Mouse (Mus musculus) testis, postnatal 14 days (tissue): ENCODE data around the gene Mta3.

Experiments used
- DNase-seq: peaks from one replicate; pipeline ENCODE4 v3.0.0; 2021; ENCODE audit warnings: low spot score

Mta3 gene

DNA sequence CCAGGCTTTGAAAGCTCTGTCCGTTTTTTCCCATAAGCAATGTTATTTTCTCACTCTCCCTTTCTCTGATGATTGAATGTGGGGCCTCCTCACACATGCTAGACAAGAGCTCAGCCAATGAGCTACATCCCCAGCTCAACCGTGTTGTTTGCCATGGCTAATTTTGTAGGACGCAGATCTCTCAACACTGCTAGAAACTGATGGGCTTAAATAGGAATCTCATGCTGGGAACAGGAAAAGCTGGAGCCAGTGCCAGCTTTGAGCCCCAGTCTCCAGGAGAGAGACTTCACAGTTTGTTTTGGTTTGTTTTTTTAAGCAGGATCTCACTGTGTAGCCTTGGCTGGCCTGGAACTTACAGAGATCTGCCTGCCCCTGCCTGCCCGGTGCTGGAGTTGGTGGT, 53.6 kb downstream of the Mta3 start:
- no peak for DNase-seq

DNA sequence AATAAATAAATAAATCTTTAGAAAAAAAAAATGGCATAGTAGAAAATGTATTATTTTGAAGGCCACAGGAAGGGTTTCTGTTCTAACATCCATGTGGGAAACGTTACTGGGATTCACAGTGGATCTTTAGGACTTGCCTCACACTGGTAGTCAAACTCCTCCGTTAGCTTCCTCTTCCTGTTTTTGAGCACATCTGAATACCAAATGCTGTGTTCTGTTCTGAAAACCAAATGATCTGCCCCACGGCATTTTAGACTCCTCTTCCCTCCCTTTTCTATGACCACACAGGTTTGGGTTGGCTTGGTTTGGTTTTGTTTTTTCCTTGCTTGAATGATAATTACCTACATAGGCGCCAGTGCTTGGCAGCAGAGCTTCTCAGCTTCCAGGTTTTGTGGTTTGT, 58.6 kb downstream of the Mta3 start:
- DNase-seq, result no peak

DNA sequence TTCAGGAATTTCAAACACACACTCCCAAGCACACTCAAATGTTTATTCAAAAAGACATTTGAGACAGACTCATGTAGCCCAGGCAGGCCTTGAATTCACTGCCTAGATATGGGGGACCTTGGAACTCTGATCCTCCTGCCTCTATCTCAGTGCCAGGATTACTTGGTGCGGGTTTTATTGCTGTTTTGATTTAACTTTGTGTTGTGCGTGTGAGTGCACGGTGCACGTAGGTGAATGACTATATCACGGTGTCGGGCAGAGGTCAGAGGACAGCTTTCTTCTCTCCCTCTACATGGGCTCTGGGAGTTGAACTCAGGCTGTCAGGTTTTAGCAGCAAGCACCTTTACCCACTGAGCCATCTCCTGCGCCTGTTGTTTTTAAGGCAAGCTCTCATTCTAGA, 61.1 kb downstream of the Mta3 start:
- DNase-seq, result no peak

DNA sequence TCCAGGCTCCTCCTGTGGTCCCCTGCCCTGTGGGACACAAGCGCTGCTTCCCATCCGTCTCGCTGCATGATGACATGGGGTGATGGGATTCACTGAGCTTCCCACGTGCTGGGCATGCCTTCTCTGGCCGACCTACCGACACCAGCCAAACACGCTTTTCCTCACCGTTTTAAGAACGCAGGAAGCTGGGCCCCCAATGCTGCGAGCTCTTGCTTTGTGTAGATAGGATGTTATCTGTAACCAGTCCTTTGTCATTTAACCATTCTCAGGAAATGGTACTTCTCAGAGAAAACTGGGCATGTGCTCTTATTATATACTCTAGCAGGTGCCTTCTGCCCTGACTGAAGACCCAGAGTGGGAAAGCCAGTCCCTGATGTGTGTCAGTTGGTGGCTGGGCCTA, 62.3 kb downstream of the Mta3 start:
- no peak for DNase-seq

DNA sequence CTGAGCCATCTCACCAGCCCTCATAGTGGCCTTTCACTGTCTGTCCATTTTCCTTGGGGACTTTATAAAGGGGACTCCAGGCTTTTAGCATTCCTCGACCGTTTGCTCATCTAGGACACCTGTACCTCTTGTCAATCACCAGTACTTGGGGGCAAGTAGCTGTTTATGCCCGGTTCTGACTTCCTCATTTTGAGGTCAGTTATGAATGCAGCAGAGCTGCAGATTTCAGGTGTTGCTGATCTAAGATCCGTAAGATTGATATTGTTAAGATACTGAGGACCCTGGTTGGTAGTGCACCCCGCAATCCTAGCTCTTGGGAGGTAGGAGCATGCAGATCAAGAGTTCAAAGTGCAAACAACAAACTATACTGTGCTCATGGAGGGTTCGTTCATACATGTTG, 64.4 kb downstream of the Mta3 start:
- DNase-seq, result no peak

DNA sequence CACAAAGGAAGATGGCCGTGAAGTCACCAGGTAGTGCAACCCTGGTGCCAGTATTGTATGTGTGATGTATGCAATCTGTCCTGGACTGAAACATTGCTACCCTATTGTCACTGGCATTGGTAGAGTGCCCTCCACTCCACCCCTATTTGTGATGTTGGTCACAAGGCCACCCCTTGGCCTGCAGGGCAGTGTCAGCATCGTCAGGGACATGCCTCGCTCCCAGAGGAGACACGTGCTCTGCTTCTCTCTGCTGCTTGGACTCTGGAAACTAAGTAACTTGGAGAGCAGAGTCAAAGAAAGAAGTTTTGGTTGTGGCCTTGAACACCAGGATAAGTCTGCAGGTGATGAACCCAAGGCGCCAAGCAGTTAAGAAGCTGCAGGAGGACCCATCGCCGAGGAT, 65.0 kb downstream of the Mta3 start:
- DNase-seq, result no peak

DNA sequence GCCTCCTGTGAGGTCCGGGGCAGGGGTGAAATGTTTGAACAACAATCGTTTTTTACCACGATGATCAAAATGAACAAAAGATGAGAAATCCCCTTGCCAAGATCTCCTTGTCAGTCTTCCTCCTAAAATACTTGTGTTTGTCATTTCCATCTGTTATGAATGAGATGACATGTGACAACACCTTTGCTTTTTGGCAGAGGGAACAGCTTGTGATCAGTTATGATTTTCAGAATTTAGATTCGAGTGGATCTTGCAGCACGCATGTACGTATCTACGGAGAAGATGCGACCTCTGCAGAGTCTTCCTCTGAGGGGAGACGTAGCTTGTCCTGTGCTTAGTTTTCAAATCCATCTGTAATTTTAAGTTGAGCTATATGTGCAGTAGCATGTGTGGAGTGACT, 66.1 kb downstream of the Mta3 start:
- no peak for DNase-seq

DNA sequence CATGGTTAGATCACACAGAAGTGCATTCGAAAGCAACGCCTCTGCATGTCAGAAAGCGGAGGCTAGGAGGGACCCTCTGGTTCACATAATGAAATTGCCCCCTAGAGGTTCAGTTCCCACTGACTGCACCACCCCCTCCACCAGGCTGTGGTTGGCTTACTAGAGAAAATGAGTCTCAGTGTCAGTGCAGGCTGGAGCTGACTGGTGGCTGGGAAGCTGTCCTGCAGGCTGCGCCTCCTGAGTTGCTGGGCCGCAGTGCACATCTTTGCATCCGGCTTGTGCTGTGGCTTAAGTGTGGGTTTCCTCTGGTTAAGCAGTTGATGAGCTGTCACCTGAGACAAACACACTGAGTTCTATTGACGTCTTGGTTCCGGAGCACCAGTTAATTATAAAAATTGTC, 66.7 kb downstream of the Mta3 start:
- DNase-seq, result no peak

DNA sequence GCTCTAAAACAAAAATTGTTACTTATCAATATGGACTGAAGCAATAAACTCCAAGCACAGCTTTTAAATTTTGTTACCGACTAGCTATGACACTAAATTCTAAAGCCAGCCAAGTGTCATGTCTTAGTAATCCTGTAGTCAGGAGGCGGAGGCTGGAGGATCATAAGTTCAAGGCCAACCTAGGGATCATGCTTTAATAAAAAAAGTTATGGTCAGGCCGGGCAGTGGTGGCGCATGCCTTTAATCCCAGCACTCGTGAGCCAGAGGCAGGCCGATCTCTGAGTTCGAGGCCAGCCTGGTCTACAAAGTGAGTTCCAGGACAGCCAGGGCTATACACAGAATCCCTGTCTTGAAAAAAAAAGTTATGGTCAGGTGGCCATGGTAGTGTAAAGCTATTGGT, 71.0 kb downstream of the Mta3 start:
- DNase-seq, result no peak

DNA sequence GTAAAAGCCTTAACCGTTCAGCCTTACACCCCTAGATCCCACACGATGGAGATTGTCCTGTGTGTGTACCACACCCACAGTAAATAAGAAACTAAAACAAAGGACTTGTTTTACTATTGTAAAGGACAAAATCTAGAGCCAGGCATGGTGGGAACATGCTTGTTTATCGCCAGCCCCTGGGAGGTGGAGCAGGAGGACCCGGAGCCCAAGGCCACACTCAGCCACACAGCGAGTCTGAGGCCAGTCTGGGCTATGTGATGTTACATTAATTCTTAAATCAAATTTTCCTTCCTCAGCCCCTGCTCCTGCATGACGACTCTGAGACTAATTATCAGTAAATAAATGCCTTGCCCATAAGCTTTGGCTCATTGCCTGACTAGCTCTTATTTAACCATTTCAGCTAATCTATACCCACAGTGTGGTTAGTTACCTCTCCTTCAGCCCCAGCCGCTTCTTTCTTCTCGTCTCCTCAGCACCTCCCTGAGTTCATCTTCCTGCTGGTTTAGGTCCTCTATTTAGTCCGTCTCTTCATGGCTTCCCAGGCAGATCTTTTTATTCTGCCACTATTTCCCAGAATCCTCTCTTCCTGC, 71.6 kb downstream of the Mta3 start:
- no peak for DNase-seq

DNA sequence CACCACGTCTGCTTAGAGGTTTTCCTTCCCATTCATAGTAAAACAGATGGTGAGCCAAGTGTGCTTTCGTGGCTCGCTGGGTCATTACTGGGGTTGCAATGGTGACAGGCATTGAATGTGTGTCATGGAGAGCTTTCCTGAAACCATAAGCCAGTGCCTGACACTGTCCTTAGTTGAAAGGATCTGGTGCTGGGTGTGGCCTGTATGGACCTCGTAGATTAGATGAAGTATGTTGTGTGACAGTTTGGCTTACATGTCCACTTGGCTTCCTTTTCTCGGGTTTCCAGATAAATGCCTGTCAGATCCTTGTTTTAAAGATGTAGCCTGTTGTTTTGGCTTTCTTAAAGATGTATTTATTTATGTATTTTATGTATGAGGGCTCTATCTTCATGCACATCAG, 74.3 kb downstream of the Mta3 start:
- no peak for DNase-seq

DNA sequence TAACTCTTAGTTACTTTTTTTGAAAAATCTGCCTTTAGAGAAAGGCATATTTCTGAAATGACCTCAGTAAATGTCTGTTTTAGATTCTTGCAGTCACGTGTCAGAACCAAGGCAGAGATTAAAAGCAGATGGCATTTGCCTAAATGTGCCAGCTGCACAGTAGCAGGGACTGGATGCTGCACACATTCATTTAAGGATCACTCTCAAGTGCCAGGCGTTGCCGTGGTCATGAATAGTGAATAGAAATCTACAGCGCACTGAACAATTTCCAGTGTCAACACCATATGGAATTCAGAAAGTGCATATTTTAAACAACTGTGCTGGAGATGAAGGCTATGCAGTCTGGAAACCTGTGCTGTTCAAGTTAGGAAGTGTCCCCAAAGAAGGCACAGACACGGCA, 76.8 kb downstream of the Mta3 start:
- DNase-seq, result no peak

DNA sequence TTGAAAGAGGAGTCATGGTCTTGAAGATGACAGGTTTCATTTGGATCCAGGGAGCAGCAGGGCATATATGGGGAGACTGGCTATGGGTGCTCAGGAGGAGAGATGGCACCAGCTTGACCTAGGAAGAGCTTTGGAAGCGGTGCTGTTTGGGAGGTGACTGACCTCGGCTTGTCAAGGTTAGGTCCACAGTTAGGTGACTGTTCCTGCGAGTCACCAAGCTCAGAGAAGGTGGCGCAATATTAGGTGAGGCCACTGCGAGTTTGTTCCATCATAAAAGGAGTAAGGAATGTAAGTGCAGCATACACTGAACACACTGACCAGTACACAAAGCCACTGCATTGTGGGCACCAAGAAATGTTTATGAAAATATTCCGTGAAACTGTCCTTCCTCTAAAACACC, 80.5 kb downstream of the Mta3 start:
- no peak for DNase-seq

DNA sequence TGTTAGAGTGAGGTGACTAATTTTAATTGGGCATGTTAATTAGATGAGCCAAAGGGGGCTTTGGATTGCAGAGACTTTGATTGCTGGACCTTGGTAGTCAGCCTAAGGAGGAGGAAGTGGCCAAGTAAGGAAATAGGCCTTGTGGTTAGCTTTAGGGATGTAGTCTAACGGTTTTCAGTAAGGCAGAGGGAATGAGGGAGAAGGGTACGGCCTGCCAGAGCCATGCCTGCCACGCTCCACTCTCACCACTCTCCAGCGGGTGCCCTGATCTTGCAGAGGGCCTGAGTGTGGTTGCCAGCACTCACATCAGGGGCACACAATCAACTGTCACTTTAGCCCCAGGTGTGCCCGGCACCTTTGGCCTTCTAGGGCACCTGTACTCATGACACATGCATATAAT, 84.2 kb downstream of the Mta3 start:
- DNase-seq, result no peak

DNA sequence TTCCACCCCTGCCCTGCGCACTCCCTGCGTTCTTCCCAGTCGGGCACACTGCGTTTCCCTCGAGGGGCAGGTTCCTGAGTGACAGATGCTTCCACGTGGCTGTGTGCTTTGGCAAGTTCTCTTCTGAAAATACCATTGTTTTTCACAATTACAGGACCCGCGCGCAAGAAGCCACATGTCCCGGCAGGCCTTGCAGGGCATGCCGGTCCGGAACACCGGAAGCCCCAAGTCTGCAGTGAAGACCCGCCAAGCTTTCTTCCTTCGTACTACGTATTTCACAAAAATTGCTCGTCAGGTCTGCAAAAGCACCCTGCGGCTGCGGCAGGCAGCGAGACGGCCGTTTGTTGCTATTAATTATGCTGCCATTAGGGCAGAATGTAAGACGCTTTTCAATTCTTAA, 86.4 kb downstream of the Mta3 start:
- DNase-seq, result no peak

DNA sequence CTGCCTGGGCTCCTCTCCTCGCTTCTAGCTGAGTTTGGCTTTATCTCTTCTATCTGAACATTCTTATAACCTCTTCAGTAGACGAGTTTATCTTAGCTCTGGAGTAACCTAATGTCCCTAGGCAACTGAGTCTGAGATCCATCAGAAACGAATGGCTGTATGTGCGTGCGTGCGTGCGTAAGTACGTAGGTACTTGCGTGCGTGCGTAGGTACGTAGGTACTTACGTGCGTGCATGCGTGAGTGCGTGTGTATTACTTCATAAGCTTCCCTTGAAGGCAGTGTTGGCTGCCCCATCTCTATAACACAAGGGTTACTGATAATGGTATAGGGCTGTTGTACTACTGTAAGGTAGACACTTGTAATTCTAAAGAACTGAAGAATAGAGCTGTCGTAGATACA, 89.2 kb downstream of the Mta3 start:
- peak; percentile 71 for DNase-seq

DNA sequence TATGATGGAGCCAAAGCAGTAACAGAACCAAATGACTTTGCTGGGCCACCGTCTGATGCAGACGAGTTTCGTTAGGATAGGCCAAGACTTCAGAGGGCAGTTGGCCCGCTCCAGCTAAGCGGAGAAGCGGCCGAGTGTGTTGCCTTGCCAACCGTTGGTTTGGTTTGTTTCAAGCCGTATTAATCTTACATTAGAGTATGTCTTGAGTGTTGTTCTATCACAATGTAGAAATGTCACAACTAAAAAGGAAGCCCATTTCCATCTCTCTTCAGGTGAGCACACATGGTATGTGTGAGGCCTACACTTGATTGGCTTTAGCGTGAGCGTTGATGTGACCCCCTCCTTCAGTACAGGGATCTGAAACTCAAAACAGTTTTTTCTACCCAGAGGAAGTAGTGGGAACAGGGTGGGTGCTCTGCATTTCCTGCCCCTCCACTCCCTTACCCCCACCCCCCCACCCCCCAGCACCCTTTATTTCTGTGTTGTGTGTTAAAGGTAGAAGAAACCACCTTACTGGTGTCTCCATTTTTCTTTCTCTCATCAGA, 93.6 kb downstream of the Mta3 start:
- no peak for DNase-seq

DNA sequence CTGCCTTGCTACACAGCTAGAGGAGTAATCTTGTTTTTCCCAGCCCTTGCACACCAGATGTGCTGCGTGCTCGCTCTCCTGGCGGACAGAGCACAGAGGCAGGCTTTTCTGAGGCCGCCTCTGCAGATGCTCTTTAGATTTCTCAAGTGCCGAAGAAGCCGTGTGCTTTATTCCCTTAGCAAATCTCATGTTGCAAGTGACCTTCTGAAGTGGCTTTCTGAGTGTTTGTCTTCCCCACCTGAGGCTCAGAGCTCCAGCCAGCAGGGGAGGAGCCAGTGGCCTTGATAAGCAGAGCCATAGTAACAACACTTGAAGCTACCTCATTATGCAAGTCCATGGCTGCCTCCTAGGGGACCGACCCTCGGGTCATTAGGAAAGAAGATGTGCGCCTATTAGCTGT, 98.0 kb downstream of the Mta3 start:
- DNase-seq, result no peak

DNA sequence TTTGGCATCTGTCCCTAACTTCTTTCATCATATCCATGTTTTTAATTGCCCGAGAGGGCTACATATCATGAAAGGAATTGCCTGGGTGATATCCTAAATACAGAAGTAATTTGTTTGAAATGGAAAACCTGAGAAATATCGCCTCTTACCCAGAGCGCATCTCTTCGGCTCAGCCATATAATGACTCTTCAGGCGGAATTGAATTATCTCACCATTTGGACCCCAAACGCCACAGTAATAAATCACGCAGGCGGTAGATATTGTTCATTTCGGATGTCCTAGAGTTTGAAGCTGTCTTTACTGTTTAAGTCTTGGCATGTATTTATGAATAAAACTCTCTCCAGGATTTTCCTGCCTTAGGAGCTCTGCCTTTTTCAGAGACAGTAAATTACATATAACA, 99.1 kb downstream of the Mta3 start:
- no peak for DNase-seq

DNA sequence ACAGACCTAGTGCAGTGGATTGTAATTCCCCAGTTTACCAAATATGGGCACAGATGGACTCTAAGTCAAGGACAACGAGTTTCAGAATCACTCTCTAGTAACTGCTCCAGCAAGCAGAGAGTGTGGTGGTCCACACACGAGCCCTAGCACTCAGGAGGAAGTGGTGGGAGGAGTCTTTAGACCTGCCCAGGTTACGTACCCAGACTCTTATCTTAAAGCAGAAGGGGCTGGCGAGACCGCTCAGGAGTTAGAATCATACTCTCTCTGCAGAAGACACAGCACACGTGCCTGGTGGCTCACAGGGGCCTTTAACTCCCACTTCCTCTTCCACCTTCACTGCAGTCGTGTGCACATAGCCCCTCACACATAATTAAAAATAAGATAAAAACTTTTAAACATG, 101.4 kb downstream of the Mta3 start:
- no peak for DNase-seq

DNA sequence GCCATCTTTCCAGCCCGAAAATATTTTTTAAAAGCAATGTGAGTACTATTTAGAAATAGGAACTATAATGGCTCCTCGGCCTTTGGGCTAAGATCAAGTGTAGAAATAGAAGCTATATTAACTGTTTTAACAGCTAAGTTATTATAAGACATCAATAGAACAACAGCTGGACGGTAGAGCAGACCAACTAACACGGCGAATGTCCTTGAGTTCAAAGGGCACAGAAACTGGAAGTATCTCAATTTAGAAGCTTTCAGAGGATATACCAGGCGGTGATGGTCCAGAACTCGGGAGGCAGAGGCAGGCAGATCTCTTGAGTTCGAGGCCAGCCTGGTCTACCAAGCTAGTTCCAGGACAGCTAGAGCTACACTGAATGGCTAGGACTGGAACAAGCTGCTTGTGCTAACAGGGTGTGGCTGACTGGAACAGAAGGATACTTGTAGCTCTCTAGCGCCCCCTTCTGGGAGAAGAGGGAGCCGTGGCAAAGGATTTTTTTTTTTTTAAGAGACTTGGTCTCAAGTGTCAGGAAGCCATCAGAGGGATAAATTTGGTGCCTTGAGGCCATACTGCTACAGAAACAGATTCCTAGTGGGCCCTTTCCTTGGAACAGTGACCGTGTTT, 101.9 kb downstream of the Mta3 start:
- peak; percentile 55 for DNase-seq

DNA sequence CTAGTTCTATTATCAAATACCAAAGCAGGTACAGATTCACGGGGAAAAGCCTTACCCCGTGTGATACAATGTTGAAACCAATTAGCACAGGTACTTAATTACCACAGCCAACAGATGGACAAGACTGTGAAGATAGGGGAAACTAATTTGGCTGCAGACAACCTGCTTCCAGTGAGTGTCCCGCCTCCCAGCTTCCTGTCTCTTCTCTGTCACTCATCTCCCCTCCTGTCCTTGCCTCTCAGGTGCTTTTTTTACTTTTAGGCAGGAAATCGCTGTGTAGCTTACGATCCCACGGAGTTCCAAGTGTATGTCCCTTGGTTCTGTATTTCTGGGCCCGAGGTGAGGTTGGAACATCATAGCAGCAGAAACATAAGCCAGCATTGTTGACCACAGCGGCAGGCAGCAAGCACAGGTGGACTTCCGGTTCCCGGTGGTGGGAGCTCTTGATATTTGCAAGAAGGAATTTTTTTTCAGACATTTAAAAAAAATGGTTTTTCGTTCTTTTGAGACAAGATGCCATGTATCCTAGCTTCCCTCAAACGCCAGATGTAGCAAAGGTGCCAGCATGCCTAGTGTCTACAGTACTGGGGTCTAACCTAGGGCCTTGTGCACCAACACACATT, 102.6 kb downstream of the Mta3 start:
- DNase-seq, result no peak

DNA sequence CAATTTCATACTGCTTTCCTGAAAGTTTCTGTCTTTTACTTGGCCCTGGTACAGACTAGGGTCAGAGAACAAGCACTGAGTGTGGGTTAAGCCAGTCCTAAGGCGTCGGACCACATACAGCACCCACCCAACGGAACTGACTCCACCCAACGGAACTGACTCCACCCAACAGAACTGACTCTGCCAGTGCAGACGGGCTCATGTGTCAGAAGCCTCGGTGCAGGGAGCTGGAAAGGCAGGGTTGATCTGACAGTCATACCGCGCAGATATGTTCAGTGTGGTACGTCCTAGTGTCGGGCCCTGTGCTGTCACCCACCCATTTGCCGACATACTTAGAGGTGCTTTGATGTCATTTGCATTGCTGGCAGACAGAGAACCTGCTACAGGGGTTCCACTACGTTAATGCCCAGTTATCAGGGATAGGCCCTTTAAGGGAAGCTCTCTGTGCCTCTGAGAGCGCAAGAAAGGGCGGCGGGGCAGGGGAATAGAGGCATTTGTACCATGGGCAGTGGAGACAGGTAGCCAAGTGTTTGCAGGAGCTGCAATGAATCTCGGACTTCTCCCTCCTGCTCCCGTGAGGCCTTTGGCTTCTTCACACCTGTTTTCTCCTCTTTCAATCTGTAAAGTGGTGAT, 103.3 kb downstream of the Mta3 start:
- no peak for DNase-seq
